Mouse (Mus musculus) neural tube, embryonic 14.5 days (tissue): ENCODE measurements around the gene Tlr9. TPM values are rescaled to one million over a fixed set of nuclear protein-coding genes. Genes with fewer than 3 reads are reported as not detected.
A peak's percentile ranks its signal among the peaks of the same experiment; 100 is the strongest.

Experiments used
- ATAC-seq: fragments of 200-750 bp; cut with Nextera tagmentation; 2 replicates; pipeline ENCODE4 v1.8.0; 2017; ENCODE audit warnings: low read depth, mild to moderate bottlenecking, moderate TSS enrichment, moderate library complexity
- H3K27ac ChIP-seq: fragments of 300-500 bp; sonication (generic); 2 replicates; pipeline ENCODE4 v1.5.1; 2014; ENCODE audit warnings: low read depth, mild to moderate bottlenecking, control low read depth, low read length, moderate library complexity, mixed read lengths
- H3K27me3 ChIP-seq: fragments of 300-500 bp; sonication (generic); 2 replicates; pipeline ENCODE4 v1.6.1; 2014; ENCODE audit warnings: low read length; ENCODE audit not compliant: control insufficient read depth, insufficient read depth
- H3K36me3 ChIP-seq: fragments of 300-500 bp; sonication (generic); 2 replicates; pipeline ENCODE4 v1.6.1; 2014; ENCODE audit warnings: low read length, mixed read lengths; ENCODE audit not compliant: control insufficient read depth, insufficient read depth
- H3K4me1 ChIP-seq: fragments of 300-500 bp; sonication (generic); 2 replicates; pipeline ENCODE4 v1.6.1; 2014; ENCODE audit warnings: low read length; ENCODE audit not compliant: control insufficient read depth, insufficient read depth
- H3K4me2 ChIP-seq: fragments of 300-500 bp; sonication (generic); 2 replicates; pipeline ENCODE4 v1.6.1; 2014; ENCODE audit warnings: mild to moderate bottlenecking, low read depth, low read length, control low read depth
- H3K4me3 ChIP-seq: fragments of 300-500 bp; sonication (generic); 2 replicates; pipeline ENCODE4 v1.5.1; 2014; ENCODE audit warnings: low read depth, low read length, control low read depth, mixed read lengths
- H3K9ac ChIP-seq: fragments of 300-500 bp; sonication (generic); replicated peaks from 2 replicates; pipeline ENCODE4 v1.6.1; 2014; ENCODE audit warnings: low read depth, mild to moderate bottlenecking, control low read depth, low read length, mixed read lengths
- H3K9me3 ChIP-seq: fragments of 300-500 bp; sonication (generic); 2 replicates; pipeline ENCODE4 v1.6.1; 2016; ENCODE audit warnings: low read length; ENCODE audit not compliant: control insufficient read depth
- WGBS: fragments of 180-500 bp; shearing (Covaris S2); extraction: QIAGEN DNeasy Blood & Tissue Kit; methylation state at CpG from one replicate; pipeline ENCODE4 v1.1.7; 2014; 5-methylcytosine and 5-hydroxymethylcytosine counted together
- polyA plus RNA-seq: library from polyadenylated mRNA; unstranded; fragments of >200 nt; fragmentation: Nextera tagmentation; extraction: Ambion mirVana; gene quantifications from 2 replicates; pipeline ENCODE4 v1.2.1, GENCODE M21; 2014

Gene Tlr9
- polyA plus RNA-seq, 1 experiment from 2014 or later: 0.09 TPM

DNA sequence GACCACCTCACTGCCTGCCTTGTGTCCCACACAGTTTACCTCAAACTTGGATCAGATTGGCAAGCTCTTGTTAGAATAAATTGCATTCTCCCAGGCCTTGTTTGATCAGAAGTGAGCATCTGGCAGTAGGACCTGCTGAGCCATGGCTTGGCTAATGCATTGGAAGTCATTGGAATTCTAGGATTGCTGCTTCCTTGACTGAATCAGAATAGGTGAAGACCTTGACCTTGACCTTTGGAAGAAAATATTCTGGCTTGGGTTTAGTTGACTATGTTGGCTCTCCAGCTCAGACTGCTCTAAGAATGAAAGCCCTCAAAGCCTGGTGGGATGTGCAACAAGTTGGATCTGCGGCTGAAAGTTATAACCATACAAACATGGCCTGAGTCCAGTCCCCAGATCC lies 31.0 kb upstream of the Tlr9 start:
- Histone ChIP-seq H3K27me3 (no peaks in the 10 kb centered on the region), H3K27ac (no peak overlapping the region), H3K4me3 (no peak overlapping the region), H3K9ac (no peak overlapping the region), H3K36me3 (peaks cover 53% of the 10 kb centered on the region), H3K9me3 (no peaks in the 10 kb centered on the region), H3K4me2 (no peak overlapping the region), H3K4me1 (no peaks in the 10 kb centered on the region)
- 96% methylated on average over 1 of the region's 1 CpGs for WGBS
- ATAC-seq: no peak

- ATAC-seq: no peak
- peaks cover 47% of the 10 kb centered on the region for H3K36me3 ChIP-seq
- H3K4me1 ChIP-seq: no peaks in the 10 kb centered on the region
- 96% methylated on average over 8 of the region's 8 CpGs for WGBS
- no peak overlapping the region for H3K27ac ChIP-seq
- H3K4me2 ChIP-seq: no peak overlapping the region
- no peaks in the 10 kb centered on the region for H3K27me3 ChIP-seq
- H3K9ac ChIP-seq: no peak overlapping the region
- no peak overlapping the region for H3K4me3 ChIP-seq
- H3K9me3 ChIP-seq: no peaks in the 10 kb centered on the region
These were observed 30.4 kb upstream of the Tlr9 start for GRCm38 (mm10) chr9:106192024-106192423.

DNA sequence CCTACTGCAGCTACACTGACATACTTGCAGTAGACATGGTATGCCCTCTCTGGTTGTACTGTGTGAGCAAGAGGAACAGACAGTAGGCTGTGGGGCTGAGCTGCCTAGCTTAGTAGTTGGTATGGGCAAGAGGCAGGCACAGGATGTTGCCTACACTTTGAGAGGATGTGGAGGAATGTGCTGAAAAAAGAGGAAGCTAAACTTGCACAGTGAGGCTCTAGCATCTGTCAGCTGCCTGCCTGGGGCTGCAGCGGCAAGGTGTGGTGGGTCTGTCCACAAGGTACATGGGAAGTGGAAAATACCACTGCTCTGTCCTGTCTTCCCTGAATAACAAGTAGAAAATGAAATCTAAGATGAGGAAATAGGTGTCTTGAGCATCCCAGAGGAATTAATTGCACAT lies 29.4 kb upstream of the Tlr9 start:
- Histone ChIP-seq H3K27ac (no peak overlapping the region), H3K9me3 (no peaks in the 10 kb centered on the region), H3K4me3 (no peak overlapping the region), H3K9ac (no peak overlapping the region), H3K4me1 (no peaks in the 10 kb centered on the region), H3K27me3 (no peaks in the 10 kb centered on the region), H3K4me2 (no peak overlapping the region), H3K36me3 (peaks cover 38% of the 10 kb centered on the region)
- WGBS: 96% methylated on average over 1 of the region's 1 CpGs
- ATAC-seq: no peak

GRCm38 (mm10) chr9:106193930-106194807 lies 28.2 kb upstream of the Tlr9 start:
- H3K4me2 ChIP-seq: no peak overlapping the region
- H3K4me1 ChIP-seq: no peaks in the 10 kb centered on the region
- no peaks in the 10 kb centered on the region for H3K27me3 ChIP-seq
- no peak overlapping the region for H3K27ac ChIP-seq
- 97% methylated on average over 8 of the region's 8 CpGs for WGBS
- H3K36me3 ChIP-seq: peaks cover 28% of the 10 kb centered on the region
- H3K9ac ChIP-seq: no peak overlapping the region
- ATAC-seq: no peak
- H3K9me3 ChIP-seq: no peaks in the 10 kb centered on the region
- H3K4me3 ChIP-seq: no peak overlapping the region

GRCm38 (mm10) chr9:106195693-106196092 lies 26.7 kb upstream of the Tlr9 start:
- WGBS: 76% methylated on average over 8 of the region's 8 CpGs
- no peak for ATAC-seq
- Histone ChIP-seq H3K4me1 (no peaks in the 10 kb centered on the region), H3K27me3 (no peaks in the 10 kb centered on the region), H3K9ac (peak overlapping the region; percentile 16; the same call in 1 of the 2 replicates), H3K4me2 (no peak overlapping the region), H3K4me3 (no peak overlapping the region), H3K36me3 (peaks cover 15% of the 10 kb centered on the region), H3K27ac (no peak overlapping the region), H3K9me3 (no peaks in the 10 kb centered on the region)

DNA sequence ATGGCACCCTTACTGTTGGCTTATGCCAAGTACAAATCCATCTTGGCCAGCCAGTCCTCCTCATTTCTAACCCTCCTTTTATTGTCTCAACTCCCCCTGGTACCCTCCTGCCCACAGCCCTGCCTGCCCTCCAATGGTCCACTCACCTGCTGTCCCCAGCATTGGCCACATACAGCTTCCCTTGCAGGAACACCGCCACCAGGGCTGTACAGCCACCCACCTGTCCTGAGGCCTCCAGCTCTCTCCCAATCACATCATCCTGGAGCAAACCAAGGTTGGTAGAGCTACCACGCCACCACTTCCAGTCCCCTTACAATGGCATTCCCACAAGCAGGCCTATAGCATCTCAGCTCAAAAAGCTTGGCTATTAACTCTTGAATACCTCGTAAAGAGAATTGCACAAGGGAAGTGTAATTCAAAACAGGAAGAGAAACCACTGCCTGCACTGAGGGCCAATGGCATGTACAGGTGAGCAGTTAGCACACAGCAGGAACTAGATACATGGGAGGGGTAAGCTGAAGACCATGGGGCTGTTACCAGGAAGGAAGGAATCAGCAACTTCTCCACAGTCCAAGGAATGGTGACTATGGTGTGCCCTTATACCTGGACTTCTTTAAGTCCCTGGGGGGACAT lies 25.2 kb upstream of the Tlr9 start:
- Histone ChIP-seq H3K9me3 (no peaks in the 10 kb centered on the region), H3K4me1 (no peaks in the 10 kb centered on the region), H3K27me3 (no peaks in the 10 kb centered on the region), H3K36me3 (peaks cover 3% of the 10 kb centered on the region; the same call in 1 of the 2 replicates), H3K4me2 (no peak overlapping the region), H3K9ac (no peak overlapping the region), H3K27ac (no peak overlapping the region), H3K4me3 (no peak overlapping the region)
- WGBS: 69% methylated on average over 3 of the region's 3 CpGs
- ATAC-seq: no peak

DNA sequence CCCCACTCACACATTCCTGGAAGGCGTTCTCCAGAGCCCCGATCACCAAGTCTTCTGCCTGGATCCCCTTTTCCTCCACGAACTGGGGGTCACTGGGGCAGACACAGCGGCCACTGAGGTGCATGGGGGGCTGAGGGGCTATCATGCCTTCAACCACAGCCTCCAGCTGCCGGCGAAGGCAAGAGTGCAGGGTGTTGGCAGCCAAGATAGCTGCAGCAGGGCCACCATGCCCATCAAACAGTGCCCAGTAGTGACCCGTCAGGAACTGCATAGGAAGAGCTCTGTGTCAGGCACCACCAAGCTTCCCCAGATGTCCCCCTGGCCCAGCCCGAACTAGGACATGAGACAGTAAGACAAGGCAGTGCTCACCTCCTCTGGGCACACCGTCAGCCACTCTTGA lies 24.7 kb upstream of the Tlr9 start:
- Histone ChIP-seq H3K4me2 (no peak overlapping the region), H3K27ac (no peak overlapping the region), H3K27me3 (no peaks in the 10 kb centered on the region), H3K4me1 (no peaks in the 10 kb centered on the region), H3K4me3 (no peak overlapping the region), H3K9ac (no peak overlapping the region), H3K9me3 (no peaks in the 10 kb centered on the region), H3K36me3 (no peaks in the 10 kb centered on the region)
- WGBS: 92% methylated on average over 9 of the region's 9 CpGs
- ATAC-seq: no peak

GRCm38 (mm10) chr9:106198962-106199458 lies 23.4 kb upstream of the Tlr9 start:
- ATAC-seq: peak; percentile 36; the same call in 1 of the 2 replicates
- Histone ChIP-seq H3K27me3 (no peaks in the 10 kb centered on the region), H3K4me2 (peak overlapping the region; percentile 73), H3K9me3 (no peaks in the 10 kb centered on the region), H3K27ac (no peak overlapping the region), H3K4me3 (peak overlapping the region; percentile 52), H3K9ac (peak overlapping the region; percentile 66), H3K4me1 (peaks cover 5% of the 10 kb centered on the region), H3K36me3 (no peaks in the 10 kb centered on the region)
- 1% methylated on average over 41 of the region's 51 CpGs for WGBS
